Mouse (Mus musculus) cerebellum, adult 2 months (tissue): ENCODE results near the gene Krt27.

Experiments used
- CTCF ChIP-seq: fragments of 200-500 bp; IDR thresholded peaks from 2 replicates; pipeline ENCODE4 v1.5.1; 2011; ENCODE audit warnings: low read depth, mild to moderate bottlenecking, control low read depth, low read length, moderate library complexity, borderline replicate concordance; ENCODE audit not compliant: insufficient read depth
- POLR2A ChIP-seq: fragments of 200-500 bp; IDR thresholded peaks from 2 replicates; pipeline ENCODE4 v1.6.1; 2011; ENCODE audit warnings: low read length, control low read depth, borderline replicate concordance; ENCODE audit not compliant: insufficient read depth

GRCm38 (mm10) chr11:99396034-99396433 lies 45.1 kb upstream of the Krt27 start:
- no peak for TF ChIP-seq POLR2A
- TF ChIP-seq CTCF, result no peak
